Mouse (Mus musculus): ENCODE measurements at regions not wholly inside any gene's neighbourhood (a gene's known extent, or its start where the extent isn't known, plus 50 kb on each side); places are given as distances from the start of the nearest gene placed in this dataset.

- H3K4me1 ChIP-seq: 0 out of 2 replicates have a peak, but pooled peaks cover 2% of the 10 kb centered on the region
- no peak overlapping the region for H3K4me2 ChIP-seq
- H3K9me3 ChIP-seq (replicated peaks): no peaks in the 10 kb centered on the region; the same call in 1 of the 2 replicates
- no peak for ATAC-seq (replicated peaks; ENCODE audit: low FRiP score)
- no peak overlapping the region for H3K4me3 ChIP-seq (replicated peaks)
- H3K27me3 ChIP-seq: no peaks in the 10 kb centered on the region; the same call in 1 of the 2 replicates
- 88% methylated on average over 12 of the region's 12 CpGs for WGBS
- no peak overlapping the region for H3K27ac ChIP-seq
- H3K9ac ChIP-seq: no peak overlapping the region
- H3K36me3 ChIP-seq: no peaks in the 10 kb centered on the region
These were observed 81.1 kb upstream of the Plxnc1 start for GRCm38 (mm10) chr10:95025569-95026327.

GRCm38 (mm10) chr10:95021209-95021608 is 76.6 kb upstream of the Plxnc1 start:
- Histone ChIP-seq H3K4me1 (0 out of 2 replicates have a peak, but pooled peaks cover 2% of the 10 kb centered on the region), H3K27me3 (no peaks in the 10 kb centered on the region), H3K4me3 (replicated peaks) (no peak overlapping the region), H3K27ac (0 out of 2 replicates have a peak overlapping the region, but pooled peaks have one; percentile 37), H3K4me2 (no peak overlapping the region), H3K9ac (no peak overlapping the region), H3K9me3 (replicated peaks) (no peaks in the 10 kb centered on the region; the same call in 1 of the 2 replicates), H3K36me3 (no peaks in the 10 kb centered on the region)
- ATAC-seq (replicated peaks; ENCODE audit: low FRiP score): no peak
- WGBS: 47% methylated on average over 1 of the region's 1 CpGs

- WGBS: 90% methylated on average over 7 of the region's 7 CpGs
- no peak overlapping the region for H3K9ac ChIP-seq
- no peak for ATAC-seq (replicated peaks; ENCODE audit: low FRiP score)
- 0 out of 2 replicates have a peak, but pooled peaks cover 2% of the 10 kb centered on the region for H3K4me1 ChIP-seq
- no peak overlapping the region for H3K27ac ChIP-seq
- H3K4me2 ChIP-seq: no peak overlapping the region
- H3K36me3 ChIP-seq: no peaks in the 10 kb centered on the region
- H3K27me3 ChIP-seq: no peaks in the 10 kb centered on the region
- H3K9me3 ChIP-seq (replicated peaks): no peaks in the 10 kb centered on the region
- H3K4me3 ChIP-seq (replicated peaks): no peak overlapping the region
These were observed 72.3 kb upstream of the Plxnc1 start for GRCm38 (mm10) chr10:95016896-95017295.

GRCm38 (mm10) chr10:95015298-95015951 is 70.8 kb upstream of the Plxnc1 start:
- WGBS: 80% methylated on average over 9 of the region's 9 CpGs
- H3K9me3 ChIP-seq (replicated peaks): no peaks in the 10 kb centered on the region
- no peak overlapping the region for H3K27ac ChIP-seq
- H3K27me3 ChIP-seq: no peaks in the 10 kb centered on the region
- no peak overlapping the region for H3K4me2 ChIP-seq
- H3K36me3 ChIP-seq: no peaks in the 10 kb centered on the region
- H3K4me3 ChIP-seq (replicated peaks): no peak overlapping the region
- H3K9ac ChIP-seq: no peak overlapping the region
- ATAC-seq (replicated peaks; ENCODE audit: low FRiP score): no peak
- no peaks in the 10 kb centered on the region for H3K4me1 ChIP-seq

GRCm38 (mm10) chr10:95013946-95014345 is 69.3 kb upstream of the Plxnc1 start:
- Histone ChIP-seq H3K4me3 (replicated peaks) (no peak overlapping the region), H3K4me1 (no peaks in the 10 kb centered on the region), H3K9me3 (replicated peaks) (no peaks in the 10 kb centered on the region), H3K27me3 (no peaks in the 10 kb centered on the region), H3K9ac (no peak overlapping the region), H3K27ac (no peak overlapping the region), H3K4me2 (no peak overlapping the region), H3K36me3 (no peaks in the 10 kb centered on the region)
- 76% methylated on average over 4 of the region's 4 CpGs for WGBS
- no peak for ATAC-seq (replicated peaks; ENCODE audit: low FRiP score)

GRCm38 (mm10) chr10:95013213-95013915 is 68.7 kb upstream of the Plxnc1 start:
- Histone ChIP-seq H3K27me3 (no peaks in the 10 kb centered on the region), H3K36me3 (no peaks in the 10 kb centered on the region), H3K4me2 (no peak overlapping the region), H3K9me3 (replicated peaks) (no peaks in the 10 kb centered on the region), H3K4me1 (no peaks in the 10 kb centered on the region), H3K27ac (no peak overlapping the region), H3K9ac (no peak overlapping the region), H3K4me3 (replicated peaks) (no peak overlapping the region)
- 91% methylated on average over 11 of the region's 11 CpGs for WGBS
- no peak for ATAC-seq (replicated peaks; ENCODE audit: low FRiP score)

- Histone ChIP-seq H3K9me3 (replicated peaks) (no peaks in the 10 kb centered on the region), H3K27ac (no peak overlapping the region), H3K4me1 (no peaks in the 10 kb centered on the region), H3K4me2 (no peak overlapping the region), H3K36me3 (no peaks in the 10 kb centered on the region), H3K9ac (no peak overlapping the region), H3K27me3 (no peaks in the 10 kb centered on the region), H3K4me3 (replicated peaks) (no peak overlapping the region)
- WGBS: 92% methylated on average over 6 of the region's 6 CpGs
- no peak for ATAC-seq (replicated peaks; ENCODE audit: low FRiP score)
These were observed 65.7 kb upstream of the Plxnc1 start for GRCm38 (mm10) chr10:95010333-95010732.

GRCm38 (mm10) chr10:95009081-95009480 is 64.4 kb upstream of the Plxnc1 start:
- Histone ChIP-seq H3K36me3 (no peaks in the 10 kb centered on the region), H3K4me2 (no peak overlapping the region), H3K27me3 (no peaks in the 10 kb centered on the region), H3K4me1 (peaks cover 2% of the 10 kb centered on the region; the same call in 1 of the 2 replicates), H3K4me3 (replicated peaks) (no peak overlapping the region), H3K9me3 (replicated peaks) (no peaks in the 10 kb centered on the region), H3K27ac (no peak overlapping the region), H3K9ac (no peak overlapping the region)
- WGBS: 96% methylated on average over 1 of the region's 1 CpGs
- ATAC-seq (replicated peaks; ENCODE audit: low FRiP score): no peak

- H3K9me3 ChIP-seq (replicated peaks): no peaks in the 10 kb centered on the region
- peak overlapping the region; percentile 64; the same call in 1 of the 2 replicates for H3K27ac ChIP-seq
- no peaks in the 10 kb centered on the region for H3K36me3 ChIP-seq
- no peaks in the 10 kb centered on the region for H3K27me3 ChIP-seq
- no peak for ATAC-seq (replicated peaks; ENCODE audit: low FRiP score)
- WGBS: 71% methylated on average over 9 of the region's 9 CpGs
- H3K4me1 ChIP-seq: peaks cover 10% of the 10 kb centered on the region; the same call in 1 of the 2 replicates
- no peak overlapping the region for H3K9ac ChIP-seq
- H3K4me3 ChIP-seq (replicated peaks): no peak overlapping the region
- H3K4me2 ChIP-seq: no peak overlapping the region
These were observed 59.6 kb upstream of the Plxnc1 start for GRCm38 (mm10) chr10:95004065-95004763.

GRCm38 (mm10) chr10:95003621-95004020 is 59.0 kb upstream of the Plxnc1 start:
- no peak for ATAC-seq (replicated peaks; ENCODE audit: low FRiP score)

GRCm38 (mm10) chr10:95001650-95002049 is 57.0 kb upstream of the Plxnc1 start:
- H3K4me2 ChIP-seq: no peak overlapping the region
- no peak overlapping the region for H3K9ac ChIP-seq
- no peaks in the 10 kb centered on the region for H3K27me3 ChIP-seq
- ATAC-seq (replicated peaks; ENCODE audit: low FRiP score): no peak
- peaks cover 10% of the 10 kb centered on the region; the same call in 1 of the 2 replicates for H3K4me1 ChIP-seq
- 77% methylated on average over 6 of the region's 6 CpGs for WGBS
- H3K36me3 ChIP-seq: no peaks in the 10 kb centered on the region
- no peak overlapping the region for H3K4me3 ChIP-seq (replicated peaks)
- no peak overlapping the region for H3K27ac ChIP-seq
- H3K9me3 ChIP-seq (replicated peaks): no peaks in the 10 kb centered on the region

More at GRCm38 (mm10) chr10:95003621-95004020, 59.0 kb upstream of the Plxnc1 start:
- peaks cover 10% of the 10 kb centered on the region; the same call in 1 of the 2 replicates for H3K4me1 ChIP-seq
- no peak overlapping the region for H3K9ac ChIP-seq
- peak overlapping the region; percentile 64 for H3K27ac ChIP-seq
- no peaks in the 10 kb centered on the region for H3K36me3 ChIP-seq
- no peak overlapping the region for H3K4me3 ChIP-seq (replicated peaks)
- no peaks in the 10 kb centered on the region for H3K27me3 ChIP-seq
- H3K9me3 ChIP-seq (replicated peaks): no peaks in the 10 kb centered on the region
- WGBS: 72% methylated on average over 7 of the region's 7 CpGs
- H3K4me2 ChIP-seq: no peak overlapping the region
